Mouse (Mus musculus) lung, adult 2 months (tissue): ENCODE results near the gene Man2b1.

Experiments used
- CTCF ChIP-seq: fragments of 200-500 bp; IDR thresholded peaks from 2 replicates; pipeline ENCODE4 v1.5.1; 2011; ENCODE audit warnings: mild to moderate bottlenecking, low read length, control low read depth; ENCODE audit not compliant: insufficient read depth
- POLR2A ChIP-seq: fragments of 200-500 bp; IDR thresholded peaks from 2 replicates; pipeline ENCODE4 v1.6.1; 2011; ENCODE audit warnings: low read depth, mild to moderate bottlenecking, control low read depth, low read length, borderline replicate concordance; ENCODE audit errors: extremely low read depth

DNA sequence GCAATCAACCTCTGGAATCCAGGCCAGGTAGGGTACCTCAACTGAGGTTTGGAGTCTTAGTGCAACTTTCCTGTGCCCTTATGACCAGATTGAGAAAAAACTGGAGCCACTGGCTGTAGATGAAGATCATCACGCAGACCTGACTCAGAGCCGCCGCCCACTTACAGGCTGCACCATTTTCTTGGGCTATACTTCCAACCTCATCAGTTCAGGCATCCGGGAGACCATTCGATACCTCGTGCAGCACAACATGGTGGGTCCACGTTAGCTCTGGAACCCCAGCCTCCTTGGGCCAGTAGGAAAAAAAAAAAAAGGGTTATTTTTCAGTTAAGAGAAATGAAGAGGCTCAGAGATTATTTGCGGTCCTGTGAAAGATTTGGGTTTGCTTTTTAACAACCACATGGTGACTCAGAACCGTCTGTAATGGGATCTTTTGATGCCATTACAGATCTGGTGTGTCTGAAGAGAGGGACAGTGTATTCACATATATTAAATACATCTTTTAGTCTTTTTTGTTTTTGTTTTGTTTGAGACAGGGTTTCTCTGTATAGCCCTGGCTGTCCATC is 10.6 kb upstream of the Man2b1 start:
- TF ChIP-seq POLR2A (no peak), CTCF (no peak)
